Mouse (Mus musculus): ENCODE results near the gene Ntf5. TPM values are rescaled to one million over a fixed set of nuclear protein-coding genes. Genes with fewer than 3 reads are reported as not detected.

The Ntf5 gene
- polyA plus RNA-seq, 1 experiment, result 1.8 TPM

- TF ChIP-seq POLR2A (IDR thresholded peaks at IDR 0.05; ENCODE audit: borderline replicate concordance, control insufficient read depth, low read depth, low read length), result no peak
- 85% methylated on average over 17 of the region's 17 CpGs for WGBS
- no peaks in the 10 kb centered on the region for H3K4me1 ChIP-seq (ENCODE audit: control insufficient read depth, insufficient read depth, low read length)
- no peak overlapping the region for H3K4me3 ChIP-seq (replicated peaks; ENCODE audit: control insufficient read depth, low read depth, low read length)
- no peak overlapping the region for H3K27ac ChIP-seq (ENCODE audit: control insufficient read depth, insufficient read depth, low read depth, low read length, poor library complexity)
These were observed 4.5 kb upstream of the Ntf5 start for GRCm38 (mm10) chr7:45408949-45409348.

GRCm38 (mm10) chr7:45409497-45410163 lies 3.9 kb upstream of the Ntf5 start:
- WGBS, result 71% methylated on average over 8 of the region's 8 CpGs
- Histone ChIP-seq H3K4me1 (ENCODE audit: control insufficient read depth, insufficient read depth, low read length) (no peaks in the 10 kb centered on the region), H3K27ac (ENCODE audit: control insufficient read depth, insufficient read depth, low read depth, low read length, poor library complexity) (no peak overlapping the region), H3K4me3 (replicated peaks; ENCODE audit: control insufficient read depth, low read depth, low read length) (no peak overlapping the region)
- TF ChIP-seq POLR2A (IDR thresholded peaks at IDR 0.05; ENCODE audit: borderline replicate concordance, control insufficient read depth, low read depth, low read length) (no peak), CTCF (IDR thresholded peaks at IDR 0.05; ENCODE audit: control insufficient read depth, insufficient read depth, low read length) (no peak)

GRCm38 (mm10) chr7:45412421-45412820 lies 1.1 kb upstream of the Ntf5 start:
- 58% methylated on average over 2 of the region's 2 CpGs for WGBS
- Histone ChIP-seq H3K4me3 (replicated peaks; ENCODE audit: control insufficient read depth, low read depth, low read length) (no peak overlapping the region), H3K27ac (ENCODE audit: control insufficient read depth, insufficient read depth, low read depth, low read length, poor library complexity) (no peak overlapping the region), H3K4me1 (ENCODE audit: control insufficient read depth, insufficient read depth, low read length) (no peaks in the 10 kb centered on the region)
- TF ChIP-seq POLR2A (IDR thresholded peaks at IDR 0.05; ENCODE audit: borderline replicate concordance, control insufficient read depth, low read depth, low read length), result no peak

GRCm38 (mm10) chr7:45413864-45414739 lies 607 bp downstream of the Ntf5 start:
- no peak overlapping the region for H3K4me3 ChIP-seq (replicated peaks; ENCODE audit: control insufficient read depth, low read depth, low read length)
- 4% methylated on average over 27 of the region's 27 CpGs for WGBS
- TF ChIP-seq POLR2A (IDR thresholded peaks at IDR 0.05; ENCODE audit: borderline replicate concordance, control insufficient read depth, low read depth, low read length) (no peak), CTCF (IDR thresholded peaks at IDR 0.05; ENCODE audit: control insufficient read depth, insufficient read depth, low read length) (no peak)
- H3K4me1 ChIP-seq (ENCODE audit: control insufficient read depth, insufficient read depth, low read length), result no peaks in the 10 kb centered on the region
- H3K27ac ChIP-seq (ENCODE audit: control insufficient read depth, insufficient read depth, low read depth, low read length, poor library complexity), result no peak overlapping the region

- Histone ChIP-seq H3K4me3 (replicated peaks; ENCODE audit: control insufficient read depth, low read depth, low read length) (no peak overlapping the region), H3K4me1 (ENCODE audit: control insufficient read depth, insufficient read depth, low read length) (no peaks in the 10 kb centered on the region), H3K27ac (ENCODE audit: control insufficient read depth, insufficient read depth, low read depth, low read length, poor library complexity) (no peak overlapping the region)
- 16% methylated on average over 12 of the region's 12 CpGs for WGBS
- TF ChIP-seq CTCF (IDR thresholded peaks at IDR 0.05; ENCODE audit: control insufficient read depth, insufficient read depth, low read length), result no peak
- no peak for TF ChIP-seq POLR2A (IDR thresholded peaks at IDR 0.05; ENCODE audit: borderline replicate concordance, control insufficient read depth, low read depth, low read length)
These were observed 1.3 kb downstream of the Ntf5 start for GRCm38 (mm10) chr7:45414740-45415224.

- Histone ChIP-seq H3K4me1 (ENCODE audit: control insufficient read depth, insufficient read depth, low read length) (no peaks in the 10 kb centered on the region), H3K27ac (ENCODE audit: control insufficient read depth, insufficient read depth, low read depth, low read length, poor library complexity) (no peak overlapping the region; the same call in 1 of the 2 replicates), H3K4me3 (replicated peaks; ENCODE audit: control insufficient read depth, low read depth, low read length) (no peak overlapping the region)
- 6% methylated on average over 37 of the region's 37 CpGs for WGBS
- TF ChIP-seq POLR2A (IDR thresholded peaks at IDR 0.05; ENCODE audit: borderline replicate concordance, control insufficient read depth, low read depth, low read length) (no peak), CTCF (IDR thresholded peaks at IDR 0.05; ENCODE audit: control insufficient read depth, insufficient read depth, low read length) (no peak)
These were observed 2.1 kb downstream of the Ntf5 start for GRCm38 (mm10) chr7:45415636-45416035.

- H3K4me3 ChIP-seq (replicated peaks; ENCODE audit: control insufficient read depth, low read depth, low read length), result no peak overlapping the region
- H3K27ac ChIP-seq (ENCODE audit: control insufficient read depth, insufficient read depth, low read depth, low read length, poor library complexity), result no peak overlapping the region
- 14% methylated on average over 13 of the region's 13 CpGs for WGBS
- TF ChIP-seq POLR2A (IDR thresholded peaks at IDR 0.05; ENCODE audit: borderline replicate concordance, control insufficient read depth, low read depth, low read length) (no peak), CTCF (IDR thresholded peaks at IDR 0.05; ENCODE audit: control insufficient read depth, insufficient read depth, low read length) (no peak)
- H3K4me1 ChIP-seq (ENCODE audit: control insufficient read depth, insufficient read depth, low read length), result no peaks in the 10 kb centered on the region
These were observed 4.5 kb downstream of the Ntf5 start for GRCm38 (mm10) chr7:45417962-45418492.

GRCm38 (mm10) chr7:45419859-45420614 lies 6.5 kb downstream of the Ntf5 start:
- TF ChIP-seq CTCF (IDR thresholded peaks at IDR 0.05; ENCODE audit: control insufficient read depth, insufficient read depth, low read length), result no peak
- no peak for TF ChIP-seq POLR2A (IDR thresholded peaks at IDR 0.05; ENCODE audit: borderline replicate concordance, control insufficient read depth, low read depth, low read length)
- 45% methylated on average over 27 of the region's 27 CpGs for WGBS

More at GRCm38 (mm10) chr7:45419859-45420614, 6.5 kb downstream of the Ntf5 start:
- no peak overlapping the region for H3K4me3 ChIP-seq (replicated peaks; ENCODE audit: control insufficient read depth, low read depth, low read length)
- no peak overlapping the region for H3K27ac ChIP-seq (ENCODE audit: control insufficient read depth, insufficient read depth, low read depth, low read length, poor library complexity)
- no peaks in the 10 kb centered on the region for H3K4me1 ChIP-seq (ENCODE audit: control insufficient read depth, insufficient read depth, low read length)
